Mouse (Mus musculus) forebrain, embryonic 12.5 days (tissue): ENCODE measurements around the gene Ankrd33. TPM values are rescaled to one million over a fixed set of nuclear protein-coding genes. Genes with fewer than 3 reads are reported as not detected.
"Not testable (repeated sequence)": the region's sequence is repeated elsewhere in the genome, so short reads cannot be mapped to it uniquely, and the experiment has no call there.

Source experiments
- ATAC-seq: fragments of 200-750 bp; cut with Nextera tagmentation; 2 replicates; pipeline ENCODE4 v1.8.0; 2017; ENCODE audit warnings: moderate TSS enrichment; ENCODE audit not compliant: low FRiP score
- H3K27ac ChIP-seq: fragments of 300-500 bp; sonication (generic); 2 replicates; pipeline ENCODE4 v1.5.1; 2016; ENCODE audit warnings: mild to moderate bottlenecking
- H3K27me3 ChIP-seq: fragments of 300-500 bp; sonication (generic); 2 replicates; pipeline ENCODE4 v1.6.1; 2016; ENCODE audit warnings: mild to moderate bottlenecking
- H3K36me3 ChIP-seq: fragments of 300-500 bp; sonication (generic); replicated peaks from 2 replicates; pipeline ENCODE4 v1.6.1; 2016; ENCODE audit warnings: mild to moderate bottlenecking
- H3K4me1 ChIP-seq: fragments of 300-500 bp; sonication (generic); 2 replicates; pipeline ENCODE4 v1.6.1; 2016
- H3K4me2 ChIP-seq: fragments of 300-500 bp; sonication (generic); 2 replicates; pipeline ENCODE4 v1.6.1; 2016; ENCODE audit warnings: mild to moderate bottlenecking, moderate library complexity
- H3K4me3 ChIP-seq: fragments of 300-500 bp; sonication (generic); replicated peaks from 2 replicates; pipeline ENCODE4 v1.5.1; 2016; ENCODE audit warnings: mild to moderate bottlenecking
- H3K9ac ChIP-seq: fragments of 300-500 bp; sonication (generic); 2 replicates; pipeline ENCODE4 v1.6.1; 2016; ENCODE audit warnings: mild to moderate bottlenecking
- H3K9me3 ChIP-seq: fragments of 300-500 bp; sonication (generic); 2 replicates; pipeline ENCODE4 v1.6.1; 2016
- WGBS: fragments of 180-500 bp; shearing (Covaris S2); methylation state at CpG from one replicate; pipeline ENCODE4 v1.1.7; 2016; 5-methylcytosine and 5-hydroxymethylcytosine counted together
- polyA plus RNA-seq: library from polyadenylated mRNA; unstranded; fragments of >200 nt; fragmentation: Nextera tagmentation; extraction: Ambion mirVana; gene quantifications from 2 replicates; pipeline ENCODE4 v1.2.1, GENCODE M21; 2016

The Ankrd33 gene
- polyA plus RNA-seq, 1 experiment from 2014 or later, result not detected

DNA sequence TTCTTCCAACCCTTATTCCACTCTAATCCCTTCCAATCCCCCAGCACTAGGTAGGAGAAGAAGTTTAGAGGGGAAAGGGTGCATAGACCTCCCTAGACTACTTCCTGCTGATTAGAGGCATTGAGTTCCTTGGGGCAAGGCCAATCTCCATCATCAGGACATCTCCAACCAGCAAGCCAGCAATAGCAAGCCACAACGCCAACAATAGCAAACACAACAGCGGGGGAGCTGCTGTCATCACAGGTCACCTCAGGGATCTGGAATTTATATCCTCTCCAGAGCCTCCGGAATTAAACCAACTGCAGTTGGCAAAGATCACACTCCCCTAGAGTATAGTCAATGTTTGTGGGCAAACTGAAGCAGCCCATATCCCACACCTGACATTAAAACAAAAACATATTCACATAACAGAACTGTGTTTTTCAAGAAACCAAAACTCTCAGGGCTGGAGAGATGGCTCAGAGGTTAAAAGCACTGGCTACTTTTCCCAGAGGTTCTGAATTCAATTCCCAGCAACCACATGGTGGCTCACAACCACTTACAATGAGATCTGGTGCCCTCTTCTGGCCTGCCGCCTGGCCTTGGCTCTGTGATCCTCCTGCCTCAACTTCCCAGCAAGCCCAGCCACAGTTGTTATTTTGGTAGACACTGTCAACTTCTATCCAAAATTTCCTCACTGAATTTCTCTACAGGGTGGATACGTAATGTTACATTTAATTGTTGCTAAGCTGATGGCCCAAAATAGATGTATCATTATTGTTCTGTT is 7.5 kb upstream of the Ankrd33 start:
- 90% methylated on average over 5 of the region's 5 CpGs for WGBS

DNA sequence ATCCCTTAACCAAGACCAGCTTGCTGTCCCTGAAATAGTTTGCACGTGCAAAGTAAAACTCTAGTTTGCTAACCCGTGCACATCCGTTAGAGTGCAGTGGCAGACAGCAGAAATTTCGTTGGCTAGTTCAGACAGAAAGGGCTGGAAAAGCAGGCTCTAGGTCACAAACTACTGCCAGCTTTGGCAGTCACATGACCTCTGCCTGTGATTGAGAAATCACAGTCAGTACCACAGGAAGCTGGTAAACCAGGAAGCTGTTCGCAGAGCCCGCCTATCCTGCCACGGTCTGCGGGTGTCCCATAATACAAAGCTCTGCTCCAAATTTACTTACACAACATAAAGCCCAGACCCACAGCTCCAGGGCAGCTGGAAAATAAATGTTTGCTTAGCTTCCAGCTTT is 2.4 kb upstream of the Ankrd33 start:
- 83% methylated on average over 8 of the region's 8 CpGs for WGBS
- no peak overlapping the region for H3K9ac ChIP-seq
- H3K9me3 ChIP-seq, result peaks cover 4% of the 10 kb centered on the region; the same call in 1 of the 2 replicates
- H3K4me1 ChIP-seq, result no peaks in the 10 kb centered on the region
- no peak for ATAC-seq
- H3K27ac ChIP-seq, result no peak overlapping the region
- no peak overlapping the region for H3K4me3 ChIP-seq
- no peak overlapping the region for H3K4me2 ChIP-seq
- no peaks in the 10 kb centered on the region for H3K36me3 ChIP-seq
- H3K27me3 ChIP-seq, result peaks cover 6% of the 10 kb centered on the region; the same call in 1 of the 2 replicates

More for the DNA sequence above, 7.5 kb upstream of the Ankrd33 start:
- peaks cover 6% of the 10 kb centered on the region; the same call in 1 of the 2 replicates for H3K4me1 ChIP-seq
- H3K27ac ChIP-seq, result no peak overlapping the region
- H3K4me2 ChIP-seq, result no peak overlapping the region
- no peak overlapping the region for H3K4me3 ChIP-seq
- no peaks in the 10 kb centered on the region for H3K9me3 ChIP-seq
- no peak for ATAC-seq
- no peak overlapping the region for H3K9ac ChIP-seq
- no peaks in the 10 kb centered on the region for H3K36me3 ChIP-seq
- peaks cover 9% of the 10 kb centered on the region; the same call in 1 of the 2 replicates for H3K27me3 ChIP-seq

DNA sequence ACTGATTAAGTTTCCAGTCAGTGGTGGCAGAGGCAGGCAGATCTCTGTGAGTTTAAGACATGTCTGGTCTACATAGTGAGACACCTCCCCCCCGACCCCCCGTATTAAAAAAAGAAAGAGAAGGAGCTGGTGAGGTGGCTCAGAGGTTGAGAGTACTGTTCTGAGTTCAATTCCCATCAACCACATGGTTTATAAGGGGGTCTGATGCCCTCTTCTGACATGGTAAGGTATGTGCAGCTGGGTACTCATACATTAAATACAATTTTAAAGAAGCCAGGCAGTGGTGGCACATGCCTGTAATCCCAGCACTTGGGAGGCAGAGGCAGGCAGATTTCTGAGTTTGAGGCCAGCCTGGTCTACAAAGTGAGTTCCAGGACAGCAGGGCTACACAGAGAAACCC is 1.8 kb upstream of the Ankrd33 start:
- ATAC-seq, H3K4me2 ChIP-seq, H3K9me3 ChIP-seq, H3K36me3 ChIP-seq, H3K4me3 ChIP-seq, H3K27me3 ChIP-seq, H3K9ac ChIP-seq, H3K27ac ChIP-seq, H3K4me1 ChIP-seq: not testable (repeated sequence)
- WGBS, result 87% methylated on average over 2 of the region's 2 CpGs

DNA sequence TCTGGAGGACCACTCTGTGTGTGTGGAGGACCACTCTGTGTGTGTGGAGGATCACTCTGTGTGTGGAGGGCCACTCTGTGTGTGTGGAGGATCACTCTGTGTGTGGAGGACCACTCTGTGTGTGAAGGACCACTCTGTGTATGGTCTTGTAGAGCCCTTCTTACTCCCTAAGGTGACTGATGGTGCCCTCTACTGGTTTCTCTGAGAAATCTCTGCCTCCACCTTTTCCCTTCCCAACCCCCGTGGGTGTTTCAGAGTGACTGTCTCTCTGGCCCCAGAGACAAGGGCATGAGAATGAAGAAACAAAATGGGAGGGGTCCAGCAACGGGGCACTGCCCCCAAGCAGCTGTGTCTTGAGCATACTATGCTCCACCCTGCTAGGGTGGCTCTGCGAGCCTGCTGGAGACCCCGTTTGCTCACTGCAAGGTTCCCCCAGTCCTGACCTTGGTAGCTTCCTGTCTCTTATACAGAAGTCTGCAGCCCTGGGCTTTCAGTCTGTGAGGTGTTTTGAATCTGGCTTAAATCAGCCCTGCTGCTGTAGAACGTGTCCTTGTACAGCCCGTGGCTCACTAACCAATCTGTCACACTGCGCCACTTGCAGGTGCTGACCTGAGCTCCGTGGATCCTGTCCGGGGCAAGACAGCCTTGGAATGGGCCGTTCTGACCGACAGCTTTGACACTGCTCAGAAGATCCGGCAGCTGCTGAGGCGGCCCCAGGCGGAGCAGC is 3.0 kb downstream of the Ankrd33 start:
- Histone ChIP-seq H3K4me1 (no peaks in the 10 kb centered on the region), H3K4me2 (no peak overlapping the region), H3K27me3 (no peaks in the 10 kb centered on the region), H3K9me3 (peaks cover 4% of the 10 kb centered on the region; the same call in 1 of the 2 replicates), H3K4me3 (no peak overlapping the region), H3K27ac (no peak overlapping the region), H3K9ac (no peak overlapping the region), H3K36me3 (no peaks in the 10 kb centered on the region)
- no peak for ATAC-seq
- WGBS, result 68% methylated on average over 14 of the region's 14 CpGs

DNA sequence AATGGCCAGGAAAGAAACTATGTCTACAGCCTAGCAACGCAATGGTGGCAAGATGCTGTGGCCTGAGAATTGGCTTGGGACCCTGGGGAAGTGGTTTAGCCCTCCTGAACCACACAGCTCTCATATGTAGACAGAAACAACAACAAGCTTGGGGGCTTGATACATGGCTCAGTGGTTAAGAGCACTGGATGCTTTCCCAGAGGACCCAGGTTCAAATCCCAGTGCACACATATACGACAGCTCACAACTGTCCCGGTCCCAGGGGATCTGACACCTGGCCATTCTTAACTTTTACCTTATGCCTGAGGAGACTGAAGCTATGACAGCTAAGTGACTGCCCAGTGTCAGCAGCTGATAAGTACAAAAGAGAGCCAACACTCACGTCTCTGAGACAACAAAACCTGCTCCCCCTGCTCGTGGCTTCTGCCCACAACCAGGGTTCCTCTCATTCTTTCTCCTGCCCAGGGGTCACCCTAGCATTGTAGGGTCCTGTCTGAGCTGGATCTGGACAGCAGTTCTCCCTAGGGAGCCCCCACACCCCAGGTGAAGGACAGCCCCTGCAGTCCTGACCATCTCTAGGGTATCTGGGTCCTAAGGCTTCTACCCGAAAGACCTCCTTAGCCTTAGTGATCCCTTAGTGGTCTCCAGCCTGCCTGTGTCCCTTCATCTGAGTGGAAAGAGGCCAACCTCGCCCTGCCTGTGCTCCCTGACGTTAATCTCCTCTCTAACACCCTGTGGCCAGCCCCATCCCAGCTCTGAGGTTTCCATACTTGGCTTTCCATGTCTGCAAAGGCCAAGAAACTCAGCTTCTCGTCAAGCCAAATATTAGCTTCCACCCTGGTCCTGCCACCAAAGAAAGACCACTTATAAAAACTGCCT is 6.1 kb downstream of the Ankrd33 start:
- Histone ChIP-seq H3K27me3 (0 out of 2 replicates have a peak, but pooled peaks cover 7% of the 10 kb centered on the region), H3K27ac (no peak overlapping the region), H3K4me3 (no peak overlapping the region), H3K9ac (no peak overlapping the region), H3K36me3 (no peaks in the 10 kb centered on the region), H3K9me3 (no peaks in the 10 kb centered on the region), H3K4me1 (no peaks in the 10 kb centered on the region), H3K4me2 (no peak overlapping the region)
- ATAC-seq, result no peak
- WGBS, result 72% methylated on average over 9 of the region's 9 CpGs

DNA sequence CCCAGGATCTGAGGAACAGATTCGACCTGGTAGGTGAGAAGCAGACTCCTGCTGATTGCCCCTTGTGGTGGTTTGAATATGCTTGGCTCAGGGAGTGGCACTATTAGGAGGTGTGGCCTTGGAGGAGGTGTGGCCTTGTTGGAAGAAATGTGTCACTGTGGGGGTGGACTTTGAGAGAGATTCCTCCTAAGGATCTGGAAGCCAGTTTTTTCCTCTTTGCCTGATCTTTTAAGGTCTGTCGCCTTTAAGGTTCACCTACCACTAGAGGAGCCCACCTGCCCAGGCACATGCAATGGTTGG is 6.7 kb downstream of the Ankrd33 start:
- 23% methylated on average over 2 of the region's 2 CpGs for WGBS
- no peaks in the 10 kb centered on the region for H3K4me1 ChIP-seq
- H3K4me3 ChIP-seq, result no peak overlapping the region
- H3K9ac ChIP-seq, result no peak overlapping the region
- H3K9me3 ChIP-seq, result no peaks in the 10 kb centered on the region
- no peaks in the 10 kb centered on the region for H3K36me3 ChIP-seq
- peaks cover 12% of the 10 kb centered on the region for H3K27me3 ChIP-seq
- ATAC-seq, result no peak
- no peak overlapping the region for H3K4me2 ChIP-seq
- no peak overlapping the region for H3K27ac ChIP-seq

DNA sequence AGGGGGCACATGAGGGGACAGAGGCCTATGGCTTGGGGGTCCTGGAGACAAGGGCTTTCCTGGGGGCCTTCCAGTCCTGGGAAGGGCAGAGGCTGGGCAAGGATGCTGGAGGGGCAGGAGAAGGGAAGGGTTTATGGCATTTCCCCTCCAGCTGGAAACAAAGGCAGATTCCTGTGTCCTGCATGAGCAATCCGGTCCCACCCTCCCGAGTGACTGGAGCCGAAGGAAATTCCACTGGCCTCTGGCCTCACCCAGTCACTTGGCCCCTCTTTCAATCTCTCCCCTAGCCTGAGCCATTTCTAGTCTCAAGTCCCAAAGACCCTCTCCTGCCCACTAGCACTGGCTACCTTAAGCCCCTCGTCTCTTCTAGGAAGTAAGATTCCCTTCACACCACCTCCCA is 7.6 kb downstream of the Ankrd33 start:
- 63% methylated on average over 4 of the region's 4 CpGs for WGBS
- Histone ChIP-seq H3K9ac (no peak overlapping the region), H3K4me1 (0 out of 2 replicates have a peak, but pooled peaks cover 2% of the 10 kb centered on the region), H3K27me3 (peaks cover 22% of the 10 kb centered on the region), H3K4me3 (no peak overlapping the region), H3K4me2 (no peak overlapping the region), H3K27ac (no peak overlapping the region), H3K9me3 (no peaks in the 10 kb centered on the region), H3K36me3 (no peaks in the 10 kb centered on the region)
- ATAC-seq, result no peak

DNA sequence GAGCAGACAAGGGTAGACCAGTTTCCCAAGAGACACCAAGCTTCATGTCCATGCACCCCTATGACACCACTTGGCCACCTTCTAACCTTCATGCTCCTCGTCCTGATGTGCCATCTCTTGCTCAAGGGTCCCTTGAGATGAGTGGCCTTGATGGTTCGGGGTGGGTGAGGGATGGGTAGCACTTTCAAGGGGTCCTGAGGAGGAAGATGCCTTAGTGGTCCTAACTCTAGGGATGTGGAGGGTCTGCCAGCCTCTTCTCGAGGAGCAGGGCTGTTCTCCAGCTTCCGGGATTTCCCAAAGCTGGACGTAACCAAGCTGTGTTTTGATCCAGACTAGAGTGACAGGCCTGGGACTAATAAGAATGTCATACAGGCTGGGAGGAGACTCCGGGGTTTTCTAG is 10.0 kb downstream of the Ankrd33 start:
- H3K27me3 ChIP-seq, result peaks cover 44% of the 10 kb centered on the region
- no peak for ATAC-seq
- WGBS, result 89% methylated on average over 6 of the region's 6 CpGs

DNA sequence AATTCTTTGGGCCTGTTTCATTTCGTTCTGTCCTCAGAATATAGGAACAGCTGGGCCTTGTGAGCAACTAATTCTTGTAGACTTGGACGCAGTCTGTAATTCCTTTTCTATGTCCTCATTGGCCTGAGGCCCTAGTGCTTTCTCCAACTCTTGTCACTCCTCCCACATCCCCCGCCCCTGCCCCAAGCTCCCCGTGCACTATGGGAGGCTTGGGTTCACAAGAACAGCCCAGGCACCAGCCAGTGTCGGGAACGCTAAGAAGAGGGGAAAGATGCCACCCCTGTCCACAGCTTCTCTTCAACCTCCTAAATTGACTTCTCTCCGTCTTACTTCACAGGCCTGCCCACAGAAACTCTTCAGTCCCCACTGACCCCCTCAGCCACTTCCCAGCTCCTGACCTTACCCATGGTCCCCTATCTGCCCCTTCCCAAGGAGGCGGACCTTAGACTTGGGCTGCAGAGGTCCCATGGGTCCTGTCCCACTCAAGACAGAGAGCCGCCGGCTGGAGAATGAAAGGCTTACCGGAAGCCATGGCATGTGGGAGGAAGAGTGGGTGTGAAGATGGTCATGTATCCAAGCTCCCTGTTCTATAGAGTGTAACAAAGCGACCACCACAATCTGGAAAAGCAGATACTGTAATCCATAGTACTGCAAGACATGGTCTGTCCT is 11.5 kb downstream of the Ankrd33 start:
- no peak overlapping the region for H3K4me2 ChIP-seq
- H3K36me3 ChIP-seq, result no peaks in the 10 kb centered on the region
- WGBS, result 72% methylated on average over 12 of the region's 12 CpGs
- no peak overlapping the region for H3K27ac ChIP-seq
- no peak overlapping the region for H3K4me3 ChIP-seq
- peaks cover 19% of the 10 kb centered on the region for H3K4me1 ChIP-seq
- H3K9ac ChIP-seq, result no peak overlapping the region
- H3K27me3 ChIP-seq, result peaks cover 56% of the 10 kb centered on the region
- ATAC-seq, result no peak
- no peaks in the 10 kb centered on the region for H3K9me3 ChIP-seq

More for the DNA sequence above, 10.0 kb downstream of the Ankrd33 start:
- H3K9me3 ChIP-seq, result no peaks in the 10 kb centered on the region
- H3K4me3 ChIP-seq, result no peak overlapping the region
- H3K27ac ChIP-seq, result no peak overlapping the region
- peaks cover 11% of the 10 kb centered on the region for H3K4me1 ChIP-seq
- H3K4me2 ChIP-seq, result no peak overlapping the region
- H3K36me3 ChIP-seq, result no peaks in the 10 kb centered on the region
- H3K9ac ChIP-seq, result no peak overlapping the region

DNA sequence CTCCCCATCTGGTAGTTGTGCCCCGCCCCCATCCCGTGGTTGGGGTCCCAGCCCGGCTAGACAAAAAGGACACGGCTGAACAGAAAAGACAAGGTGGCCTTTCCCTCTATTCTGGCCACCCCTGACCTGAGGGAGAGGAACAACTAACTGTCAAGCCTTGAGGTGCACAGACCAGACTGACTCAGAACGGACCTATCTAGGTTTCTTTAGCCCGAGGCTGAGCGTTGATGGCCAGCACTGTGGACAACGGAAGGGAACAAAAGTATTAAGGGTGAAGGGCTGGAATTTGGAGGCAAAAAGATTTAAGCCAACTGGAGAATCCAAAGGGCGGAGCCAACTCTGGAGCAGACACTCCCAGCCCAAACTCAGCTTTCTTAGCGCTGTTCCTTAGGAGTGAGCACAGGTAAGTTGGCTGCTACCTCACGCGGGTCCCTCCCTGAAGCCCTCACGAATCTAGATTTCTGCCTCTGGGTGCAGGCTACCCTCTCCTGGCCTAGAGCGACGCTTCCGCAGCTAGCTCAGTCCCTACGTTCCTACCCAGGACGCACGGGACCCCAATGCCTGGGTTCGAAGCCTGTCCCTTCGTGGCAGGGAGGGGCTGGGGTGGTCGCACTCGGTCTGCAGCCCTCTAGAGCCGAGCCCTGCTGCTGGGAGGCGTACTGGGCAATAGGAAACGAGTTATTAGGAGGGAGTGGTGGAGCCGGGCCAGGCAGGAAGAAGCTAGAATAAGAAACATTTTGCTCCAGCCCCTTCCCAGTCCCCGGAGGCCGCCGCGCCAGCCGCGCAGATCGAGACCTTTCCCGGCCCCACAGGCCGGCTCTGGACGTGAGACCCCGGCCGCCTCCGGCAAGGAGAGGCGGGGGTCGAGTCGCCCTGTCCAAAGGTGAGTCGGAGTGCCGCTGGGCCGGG is 12.9 kb downstream of the Ankrd33 start, which contains the start of gene Acvrl1:
TSS of gene Acvrl1 (plus strand) at position 342 of the 909 bp plus-strand sequence.
- H3K9ac ChIP-seq, result peak within 1 kb of the TSS; percentile 29; the same call in 1 of the 2 replicates
- WGBS, result 4% methylated on average over 46 of the region's 46 CpGs

DNA sequence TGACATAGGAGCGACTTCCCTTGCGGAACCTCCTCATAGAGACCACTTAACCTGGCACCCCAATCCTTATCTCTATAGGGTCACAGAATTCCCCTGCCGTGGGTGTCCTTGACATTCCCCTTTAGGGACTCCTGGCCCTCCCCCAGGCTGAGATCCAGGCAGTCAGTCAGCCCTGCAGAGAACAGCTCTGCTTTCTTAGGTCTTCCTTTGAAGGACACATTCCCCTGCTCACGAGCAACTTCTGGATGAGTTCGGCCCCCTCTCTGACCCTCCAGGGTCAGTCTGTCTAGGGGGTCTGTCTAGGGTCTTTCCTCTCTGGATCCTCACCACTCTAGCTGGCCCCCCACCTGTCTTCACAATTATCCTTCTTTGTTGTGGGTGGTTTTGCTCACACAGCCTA is 13.9 kb downstream of the Ankrd33 start:
- 0 out of 2 replicates have a peak overlapping the region, but pooled peaks have one; percentile 47 for H3K4me2 ChIP-seq
- H3K9me3 ChIP-seq, result no peaks in the 10 kb centered on the region
- no peak overlapping the region for H3K27ac ChIP-seq
- H3K9ac ChIP-seq, result no peak overlapping the region
- H3K4me3 ChIP-seq, result no peak overlapping the region
- H3K27me3 ChIP-seq, result peaks cover 61% of the 10 kb centered on the region
- ATAC-seq, result no peak
- no peaks in the 10 kb centered on the region for H3K36me3 ChIP-seq
- 30% methylated on average over 5 of the region's 5 CpGs for WGBS
- H3K4me1 ChIP-seq, result peaks cover 28% of the 10 kb centered on the region

More for the DNA sequence above, 12.9 kb downstream of the Ankrd33 start, which contains the start of gene Acvrl1:
- H3K27ac ChIP-seq, result no peak within 1 kb of the TSS
- ATAC-seq, result no peak
- H3K4me1 ChIP-seq, result peaks cover 20% of the 10 kb centered on the region
- H3K4me3 ChIP-seq, result peak within 1 kb of the TSS; percentile 27
- H3K4me2 ChIP-seq, result peak within 1 kb of the TSS; percentile 47
- peaks cover 61% of the 10 kb centered on the region for H3K27me3 ChIP-seq
- no peaks in the 10 kb centered on the region for H3K36me3 ChIP-seq
- H3K9me3 ChIP-seq, result no peaks in the 10 kb centered on the region
